Mouse (Mus musculus) mouse trophoblast stem cell (cell line): ENCODE data around the gene Lipk.

ENCODE experiments used
- in situ Hi-C, 2 experiments: fragments of 300-500 bp; cut with MseI, MboI; formaldehyde crosslinking; loops; 2 replicates in 1 of 2; 3 replicates in 1 of 2; pipeline ENCODE4 v1.15.1; 2025

Lipk gene

DNA sequence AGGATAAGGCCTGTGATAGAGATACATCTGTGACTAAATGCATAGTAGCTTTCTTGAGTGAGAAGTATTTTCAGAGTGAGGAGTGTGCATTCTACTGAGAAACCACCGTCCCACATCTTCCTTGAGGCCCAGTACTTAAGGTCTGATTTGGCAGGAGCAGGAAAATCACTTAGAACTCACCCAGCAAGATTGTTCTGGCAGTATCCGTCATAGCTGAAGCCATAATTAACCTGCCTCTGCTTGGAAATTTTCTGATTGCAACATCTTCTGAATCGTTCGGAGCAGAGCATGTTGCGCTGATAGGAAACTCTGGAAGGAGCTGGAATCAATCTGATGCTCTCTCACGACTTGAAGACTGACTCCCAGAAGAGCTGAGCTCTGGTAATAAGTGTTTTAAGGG is at the start of gene Lipk:
TSS of gene Lipk (plus strand) at position 289 of the 400 bp plus-strand sequence.
- in situ Hi-C loops: no loop called here

DNA sequence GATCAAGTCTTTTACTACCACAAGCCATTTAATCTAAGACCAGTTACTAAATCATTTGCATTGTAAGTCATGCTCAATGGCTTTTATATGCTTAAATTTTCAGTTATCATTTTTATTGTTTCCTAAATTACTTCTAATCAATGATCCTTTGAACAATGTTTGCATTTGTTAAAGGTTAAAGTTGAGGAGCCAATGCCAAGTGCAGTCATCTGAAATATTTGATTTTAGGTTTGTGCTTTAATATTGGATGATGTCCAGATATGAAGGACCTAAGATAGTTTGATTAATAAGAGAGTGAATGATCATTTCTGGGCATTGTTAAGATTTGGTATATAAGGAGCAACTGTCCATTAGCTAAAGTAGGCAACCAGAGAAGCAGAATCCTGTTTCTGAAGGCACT is 47.2 kb upstream of the Lipk start, which contains the start of gene Lipf:
TSS of gene Lipf (plus strand) at position 301 of the 400 bp plus-strand sequence.
- in situ Hi-C loops: no loop called here

DNA sequence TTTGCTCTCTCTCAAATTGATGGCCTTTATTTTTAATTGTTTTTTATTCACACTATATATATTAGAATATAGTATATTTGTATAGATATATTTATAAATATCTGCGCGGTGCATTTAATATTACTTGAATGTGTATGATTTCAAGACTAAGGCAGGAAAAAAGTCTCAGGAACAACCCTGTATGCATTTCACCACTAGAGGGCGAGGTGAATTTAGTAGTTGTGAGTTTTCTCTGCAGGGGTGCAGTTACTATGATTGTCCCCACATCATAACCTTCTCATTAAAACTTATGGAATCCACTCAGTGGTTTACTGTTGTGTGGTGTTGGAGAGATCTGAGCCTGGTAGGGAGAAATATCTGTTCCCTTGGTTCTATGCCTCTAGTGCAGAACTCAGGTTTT is 29.1 kb upstream of the Lipk start:
- in situ Hi-C loops: no loop called here

DNA sequence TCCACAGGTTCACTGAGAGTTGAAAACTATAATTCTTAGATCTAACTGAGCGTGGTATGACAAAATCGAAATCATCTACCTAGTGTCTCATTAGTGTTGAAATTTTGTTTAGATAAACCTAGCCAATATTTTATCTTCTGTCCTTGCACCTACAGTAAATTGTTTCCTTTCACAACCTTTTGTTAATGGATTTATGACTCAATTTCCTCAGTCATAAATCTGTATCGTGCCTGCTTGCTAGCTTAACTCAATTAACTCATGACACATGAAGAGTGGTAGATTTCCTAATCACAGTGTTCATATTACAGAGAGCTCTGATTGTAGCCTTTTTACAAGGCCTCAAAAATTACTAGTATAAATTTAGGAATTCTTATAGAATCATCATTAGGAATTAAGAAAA is 25.0 kb upstream of the Lipk start:
- in situ Hi-C loops: no loop called here

DNA sequence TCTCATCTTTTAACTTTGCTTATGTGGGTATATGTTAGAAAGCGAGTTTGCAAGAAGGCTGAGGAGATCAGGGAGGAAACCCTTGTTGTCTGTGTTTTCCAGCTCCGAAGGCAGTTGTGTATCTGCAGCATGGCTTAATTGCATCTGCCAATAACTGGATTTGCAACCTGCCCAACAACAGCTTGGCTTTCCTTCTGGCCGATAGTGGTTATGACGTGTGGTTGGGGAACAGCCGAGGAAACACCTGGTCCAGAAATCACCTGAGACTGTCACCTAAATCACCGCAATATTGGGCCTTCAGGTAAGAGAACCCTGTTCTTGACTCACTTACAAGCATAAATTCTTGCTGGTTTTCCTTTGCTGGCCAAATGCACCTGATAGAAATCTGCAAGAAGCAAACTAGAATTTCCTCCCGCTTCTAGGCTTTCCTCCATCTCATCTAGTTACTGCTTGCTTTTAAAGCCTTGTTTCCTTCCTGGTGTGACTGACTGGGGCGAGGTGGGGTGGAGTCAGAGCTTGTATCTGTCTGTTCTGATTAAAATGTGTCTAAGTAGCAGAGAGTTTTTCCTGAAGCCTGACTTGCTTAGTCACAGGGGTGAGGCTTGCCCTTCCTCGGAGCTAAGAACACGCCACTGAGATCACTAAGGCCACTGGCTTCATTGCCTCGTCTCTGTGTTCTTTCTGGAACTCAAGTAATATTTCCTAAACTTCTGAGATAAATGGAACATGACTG is 13.5 kb downstream of the Lipk start:
- in situ Hi-C loops: no loop called here

DNA sequence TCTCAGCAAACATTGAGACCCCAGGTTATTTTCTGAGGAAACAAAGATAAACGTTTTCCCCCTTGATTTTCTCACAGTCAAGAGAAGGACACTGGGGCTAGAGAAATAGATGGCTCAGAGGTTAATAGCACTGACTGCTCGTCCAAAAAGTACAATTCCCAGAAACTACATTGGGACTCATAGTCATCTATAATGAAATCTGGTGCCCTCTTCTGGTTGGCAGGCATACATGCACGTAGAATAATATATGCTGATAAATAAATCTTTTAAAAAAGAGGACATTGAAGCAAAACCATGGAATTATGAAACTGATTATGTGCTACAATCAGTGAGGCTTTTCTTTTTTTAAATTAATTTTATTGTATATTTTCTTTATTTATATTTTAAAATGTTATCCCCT is 14.7 kb downstream of the Lipk start:
- in situ Hi-C loops: no loop called here

DNA sequence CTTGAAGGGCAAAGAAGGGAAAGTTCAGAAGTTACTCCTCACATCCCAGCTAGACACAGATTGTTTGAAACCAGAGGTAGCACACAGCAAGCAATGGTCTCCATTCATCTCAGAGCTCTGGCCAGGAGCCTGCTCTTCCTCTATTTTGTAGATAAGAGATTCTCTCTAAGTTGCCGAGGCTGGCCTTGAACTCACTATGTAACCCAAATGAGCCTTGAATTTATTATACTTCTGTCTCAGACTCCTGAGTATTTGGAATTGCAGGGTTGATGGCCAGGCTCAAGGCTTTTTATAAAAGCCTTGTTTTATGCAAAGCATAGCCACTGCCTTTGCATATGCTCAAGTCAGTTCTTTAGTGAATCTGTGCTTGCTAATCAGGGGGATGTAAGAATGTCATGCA is 31.6 kb downstream of the Lipk start:
- in situ Hi-C loops: no loop called here

DNA sequence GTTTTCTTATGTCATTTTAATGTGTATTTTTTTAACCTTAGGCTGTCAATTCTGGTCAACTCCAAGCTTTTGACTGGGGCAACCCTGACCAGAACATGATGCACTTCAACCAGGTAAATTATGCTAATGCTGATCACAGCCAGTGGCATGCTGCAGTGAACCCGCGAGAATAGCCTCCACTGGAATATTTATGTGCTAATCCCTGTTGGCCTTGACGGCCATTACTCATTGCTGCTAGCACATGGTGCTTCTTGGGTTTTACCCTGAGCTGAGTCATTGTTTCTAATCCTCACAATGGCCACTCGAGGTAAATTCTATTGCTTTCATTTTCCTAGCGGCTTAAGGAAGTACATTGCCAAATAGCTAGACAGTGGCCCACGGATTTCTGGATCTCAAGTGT is 34.9 kb downstream of the Lipk start:
- in situ Hi-C loops: no loop called here

DNA sequence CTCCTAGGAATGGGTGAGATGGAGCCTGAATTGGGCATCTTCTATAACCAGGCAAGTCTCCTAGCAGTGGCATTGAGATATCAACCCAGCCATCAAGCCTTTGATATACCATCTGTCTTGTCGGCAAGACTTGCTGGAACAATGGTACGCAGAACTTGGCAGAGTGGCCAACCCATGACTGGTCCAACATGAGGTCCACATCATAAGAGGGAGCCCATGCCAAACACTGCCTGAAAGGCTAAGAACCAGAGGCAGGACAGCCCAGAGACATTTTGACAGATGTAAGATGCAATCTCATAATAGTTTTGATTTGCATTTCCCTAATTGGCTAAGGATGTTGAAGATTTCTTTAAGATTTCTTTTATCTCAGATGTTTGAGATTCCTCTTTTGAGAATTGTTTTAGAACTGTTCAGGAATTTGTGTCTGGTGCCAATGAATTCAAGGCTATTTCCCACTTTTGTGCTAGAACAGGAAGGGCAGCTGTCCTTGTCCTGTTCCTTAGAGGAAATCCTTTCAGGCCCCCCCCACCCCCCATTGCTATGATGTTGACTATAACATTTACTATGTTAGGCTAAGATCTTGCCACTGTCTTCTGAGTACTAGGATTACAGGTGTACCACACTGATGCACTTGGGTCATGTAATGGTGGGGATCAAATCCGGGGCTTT is 41.4 kb downstream of the Lipk start:
- in situ Hi-C loops: no loop called here

DNA sequence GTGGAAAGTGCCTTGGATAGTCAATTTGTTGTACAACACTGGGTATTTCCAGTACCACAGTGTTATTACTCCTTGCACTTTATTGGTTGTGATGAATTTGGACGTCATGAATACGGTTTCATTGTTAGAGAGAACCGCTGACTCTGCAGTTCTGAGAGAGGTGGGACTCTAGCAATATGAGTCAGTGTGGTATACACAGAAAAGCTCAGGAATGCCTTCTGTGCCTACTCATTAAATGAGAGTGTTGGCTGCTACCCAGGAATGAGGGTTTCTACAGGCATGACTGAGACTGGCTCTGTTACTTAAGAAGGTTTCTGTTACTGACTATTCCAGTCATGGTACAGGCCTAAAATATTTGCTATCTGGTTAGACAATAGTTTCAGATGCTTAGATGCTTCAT is 43.4 kb downstream of the Lipk start:
- in situ Hi-C loops: no loop called here

DNA sequence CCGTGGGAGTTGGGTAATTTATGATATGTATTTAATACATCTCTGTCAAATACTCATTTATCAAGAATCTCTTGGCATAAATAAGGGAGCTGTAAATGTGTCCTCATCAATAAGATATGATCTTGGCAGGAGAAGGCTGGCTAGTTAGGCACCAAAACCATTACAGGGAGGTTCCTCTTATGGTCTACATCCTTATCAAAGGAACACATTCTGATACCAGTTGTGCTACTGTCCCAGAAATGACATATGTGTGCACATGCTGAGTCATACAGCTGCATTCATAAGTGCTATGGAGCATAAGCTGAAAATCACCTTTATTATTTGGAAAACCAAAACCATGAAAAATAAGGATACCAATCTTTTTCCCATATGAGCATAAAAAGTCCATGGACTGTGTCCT is 55.5 kb downstream of the Lipk start:
- in situ Hi-C loops: no loop called here

DNA sequence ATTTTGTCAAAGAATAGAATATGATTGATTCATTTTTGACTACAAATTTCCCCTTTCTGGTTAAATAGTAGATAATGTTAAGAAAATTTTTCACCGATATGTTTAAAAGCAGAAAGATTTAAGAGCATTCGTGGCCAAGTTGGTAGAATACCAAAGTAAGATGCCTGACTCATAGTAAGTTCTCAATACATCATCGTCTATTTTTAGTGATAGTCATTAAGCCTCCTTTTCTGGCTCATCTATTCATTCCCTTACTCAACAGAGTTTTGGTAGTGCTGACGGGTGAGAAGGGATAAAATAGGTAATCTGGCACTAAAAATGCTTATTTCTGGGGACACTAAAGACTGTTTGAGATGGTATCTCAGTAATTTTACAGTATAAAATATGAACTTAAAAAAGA is 56.0 kb downstream of the Lipk start:
- in situ Hi-C loops: no loop called here

DNA sequence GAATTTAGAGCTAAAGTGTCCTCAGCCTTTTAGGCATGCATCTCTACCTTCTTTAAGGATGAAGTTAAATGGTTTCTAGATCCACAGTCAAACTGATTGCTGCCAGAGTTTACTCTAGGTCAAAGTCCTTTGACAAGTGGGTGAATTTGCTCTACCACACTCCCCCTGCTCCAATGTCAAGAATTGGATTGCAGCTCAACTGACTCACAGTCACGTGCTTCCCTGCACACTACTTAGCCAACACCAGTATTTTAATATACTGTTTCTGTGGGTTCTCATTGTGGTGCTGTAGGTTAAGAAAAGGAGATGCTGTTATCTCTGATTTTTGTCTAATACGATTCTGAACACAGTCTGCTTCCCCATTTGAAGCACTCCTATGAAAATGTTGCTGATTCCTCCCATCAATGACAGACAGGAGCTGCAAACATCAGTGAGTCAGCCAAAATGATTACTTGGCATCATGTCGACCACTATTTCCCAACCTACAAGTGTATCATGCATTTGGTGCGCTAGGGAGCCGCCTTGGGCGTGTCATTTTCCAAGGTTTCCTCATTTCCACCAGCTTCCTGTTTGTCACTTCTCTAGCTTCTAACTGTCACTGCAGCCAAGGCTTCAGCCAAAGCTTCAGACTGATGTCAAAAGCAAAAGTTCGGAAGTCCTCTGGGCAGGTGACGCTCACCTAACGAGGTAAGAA is 58.8 kb downstream of the Lipk start, which contains the start of gene Lipn:
TSS of gene Lipn (plus strand) at position 580 of the 694 bp plus-strand sequence.
- in situ Hi-C loops: no loop called here

DNA sequence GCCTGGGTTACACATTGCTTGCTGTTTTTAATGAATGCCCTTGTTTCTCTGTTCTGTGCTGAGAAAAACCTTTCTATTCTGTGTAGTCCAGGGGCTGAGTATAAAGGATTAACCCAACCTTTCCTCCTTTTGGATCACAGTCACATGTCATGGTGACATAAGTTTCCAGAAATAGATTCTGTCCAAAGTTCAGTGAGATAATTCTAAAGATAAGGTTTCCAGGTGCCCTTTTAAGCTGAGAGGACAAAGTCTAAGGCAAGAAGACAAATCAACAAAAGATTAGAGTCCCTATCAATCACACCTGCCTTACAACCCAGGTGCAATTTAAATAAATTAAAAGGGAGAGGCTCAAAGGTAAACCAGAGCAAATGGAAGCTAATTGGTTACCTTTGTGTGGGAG is 66.1 kb downstream of the Lipk start:
- in situ Hi-C loops: no loop called here

DNA sequence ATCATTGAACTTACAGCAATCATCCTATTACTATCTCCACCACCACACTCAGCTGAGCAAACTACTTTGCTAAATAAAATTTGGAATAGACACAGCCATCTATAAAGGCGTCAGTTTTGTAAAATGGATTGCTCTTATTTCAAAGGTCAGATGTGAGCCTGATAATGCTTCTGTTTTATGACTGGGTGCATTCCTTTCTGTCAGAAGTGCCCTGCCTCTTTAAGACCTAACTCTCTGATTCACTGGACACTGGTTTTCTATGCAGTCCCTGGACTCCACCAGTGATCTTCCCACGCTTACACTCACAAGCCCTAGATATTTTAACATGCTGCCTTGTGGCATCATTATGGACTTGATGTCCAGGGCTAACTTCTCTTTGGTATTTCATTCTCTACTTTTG is 70.0 kb downstream of the Lipk start:
- in situ Hi-C loops: no loop called here

DNA sequence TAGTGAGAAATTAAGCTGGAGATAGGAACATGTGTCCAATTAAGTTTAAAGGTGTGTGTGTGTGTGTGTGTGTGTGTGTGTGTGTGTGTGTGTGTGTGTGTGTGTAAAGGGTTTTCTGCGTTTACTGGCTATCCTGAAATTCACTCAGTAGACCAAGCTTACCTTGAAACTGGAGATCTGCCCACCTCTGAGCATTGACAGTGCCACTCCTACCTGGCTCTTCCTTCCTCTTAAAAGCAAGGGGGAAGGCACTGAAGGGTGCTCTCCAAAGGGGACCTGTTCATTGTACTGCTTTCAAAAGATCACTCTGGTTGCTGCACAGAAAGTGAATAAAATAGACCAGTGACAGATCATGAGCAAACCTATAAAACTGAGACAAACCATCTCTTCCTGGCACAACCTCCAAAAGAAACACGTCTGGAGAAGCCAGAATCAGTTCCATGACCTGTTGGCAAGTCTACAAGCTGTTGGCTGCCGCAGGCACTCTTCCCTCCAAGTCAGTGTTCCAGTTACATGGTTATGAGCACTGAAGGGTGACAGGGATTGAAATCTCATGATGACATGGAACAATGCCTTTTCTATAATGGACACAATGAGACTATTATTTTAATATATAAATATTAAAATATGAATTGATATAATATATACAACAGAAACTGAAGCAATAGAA is 81.1 kb downstream of the Lipk start:
- in situ Hi-C loops: no loop called here

DNA sequence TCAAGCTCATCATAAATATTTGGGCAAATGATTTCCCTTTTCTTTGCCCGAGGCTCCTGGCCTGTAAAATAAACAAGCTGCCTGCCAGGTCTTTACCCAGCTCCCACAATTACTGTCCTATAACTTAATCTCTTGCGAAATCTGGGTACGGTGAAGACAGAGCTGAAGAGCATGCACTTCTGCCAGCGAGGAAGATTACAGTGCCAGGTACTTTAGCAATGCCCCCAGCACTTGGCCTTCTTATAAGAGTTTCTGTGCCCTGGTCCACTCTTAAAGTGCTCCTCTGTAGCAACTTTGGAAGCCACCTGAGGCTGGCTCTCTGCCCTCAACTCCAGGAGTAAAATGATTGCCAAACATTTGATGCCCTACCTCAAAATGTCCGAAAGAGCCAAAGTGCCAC is 87.3 kb downstream of the Lipk start:
- in situ Hi-C loops: no loop called here

DNA sequence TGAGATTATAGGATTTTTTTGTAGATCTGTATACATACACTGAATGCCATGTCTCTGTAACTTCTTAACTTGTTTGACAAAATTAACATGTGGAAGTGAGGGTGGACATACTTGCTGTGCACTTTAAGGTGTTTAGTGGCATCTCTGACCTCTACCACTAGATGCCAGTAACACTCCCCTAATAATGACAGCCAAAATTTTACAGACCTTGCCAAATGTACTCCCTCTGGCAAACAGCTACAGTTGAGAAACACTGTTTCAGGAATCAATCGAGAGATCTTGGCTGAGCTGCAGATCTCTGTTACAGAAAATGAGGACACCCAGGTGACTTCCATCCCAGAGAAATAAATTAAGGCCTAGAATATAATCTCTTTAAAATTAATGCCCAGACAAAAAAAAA is 88.1 kb downstream of the Lipk start:
- in situ Hi-C loops: no loop called here
